Mouse (Mus musculus): ENCODE results near the gene Chrng. TPM values are rescaled to one million over a fixed set of nuclear protein-coding genes. Genes with fewer than 3 reads are reported as not detected.

The Chrng gene
- polyA plus RNA-seq, 1 experiment from 2014 or later, result not detected

DNA sequence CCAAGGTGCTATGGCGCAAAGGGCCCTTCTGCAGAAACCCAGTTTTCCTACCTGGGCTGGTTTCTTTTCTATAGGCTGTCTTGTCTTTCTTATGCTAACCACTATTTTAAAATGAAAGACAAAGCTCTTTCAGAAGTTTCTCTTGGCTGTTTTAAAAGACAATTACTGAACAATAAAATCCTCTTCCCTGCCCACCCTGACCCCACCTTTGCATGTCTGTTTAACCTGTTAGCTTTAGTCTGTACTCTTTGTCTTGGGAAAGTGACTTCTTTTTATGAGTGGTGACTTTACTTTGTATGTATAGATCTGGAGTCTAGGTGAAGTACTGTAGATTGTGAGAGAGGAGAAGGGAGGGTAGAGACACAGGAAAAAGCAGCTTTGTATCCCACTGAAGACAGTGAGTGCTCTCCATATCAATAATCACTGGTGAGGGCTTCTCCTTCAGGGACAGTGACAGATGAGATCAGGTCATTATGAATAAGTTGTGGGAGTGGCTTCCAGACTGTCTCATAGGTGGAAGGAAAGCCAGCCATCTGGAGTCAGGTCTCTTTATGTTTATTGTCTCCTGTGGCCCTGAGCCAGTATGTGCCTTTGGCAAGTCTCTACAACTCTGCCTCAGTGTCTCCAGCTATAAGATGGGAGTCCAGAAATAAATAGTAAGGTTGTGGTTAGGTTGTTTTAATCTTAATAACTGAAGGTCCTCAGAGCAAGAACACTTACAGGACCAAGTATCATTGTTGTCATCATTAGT is 22.1 kb downstream of the Chrng start:
- no peak for ATAC-seq (replicated peaks; ENCODE audit: low FRiP score, low TSS enrichment, low read depth)
- Histone ChIP-seq H3K4me2 (ENCODE audit: low read length) (no peak overlapping the region), H3K27me3 (replicated peaks; ENCODE audit: control insufficient read depth, insufficient read depth, low read length) (no peaks in the 10 kb centered on the region), H3K4me3 (ENCODE audit: low read depth, low read length) (no peak overlapping the region), H3K27ac (ENCODE audit: low read depth) (no peak overlapping the region), H3K36me3 (ENCODE audit: control insufficient read depth, insufficient read depth, low read length) (peaks cover 96% of the 10 kb centered on the region), H3K9me3 (ENCODE audit: control insufficient read depth, low read length) (no peaks in the 10 kb centered on the region), H3K4me1 (replicated peaks; ENCODE audit: control insufficient read depth, insufficient read depth, low read length) (no peaks in the 10 kb centered on the region), H3K9ac (ENCODE audit: low read length) (no peak overlapping the region)
- WGBS, result 100% methylated on average over 1 of the region's 1 CpGs
- no peak for DNase-seq (ENCODE audit: low spot score)

DNA sequence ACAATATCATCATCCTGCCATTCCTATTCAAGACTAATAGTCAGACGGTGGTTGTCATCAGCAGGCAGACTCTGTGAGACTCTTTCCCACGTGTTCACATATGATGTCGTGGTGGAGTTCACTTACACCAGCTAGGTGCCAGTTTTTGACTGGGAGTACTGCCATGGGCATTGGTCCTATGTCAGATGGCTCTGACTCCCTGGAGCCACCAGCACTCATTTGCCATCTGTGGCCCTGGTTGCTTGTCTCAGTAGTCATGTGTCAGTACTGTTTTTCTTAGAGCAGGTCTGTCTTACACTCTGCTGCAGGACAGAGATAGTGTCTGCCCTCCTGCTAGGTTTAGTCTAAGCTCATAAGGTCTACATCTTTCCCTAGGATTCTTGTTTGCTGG is 22.7 kb downstream of the Chrng start:
- no peak for DNase-seq (ENCODE audit: low spot score)
- 88% methylated on average over 3 of the region's 3 CpGs for WGBS

DNA sequence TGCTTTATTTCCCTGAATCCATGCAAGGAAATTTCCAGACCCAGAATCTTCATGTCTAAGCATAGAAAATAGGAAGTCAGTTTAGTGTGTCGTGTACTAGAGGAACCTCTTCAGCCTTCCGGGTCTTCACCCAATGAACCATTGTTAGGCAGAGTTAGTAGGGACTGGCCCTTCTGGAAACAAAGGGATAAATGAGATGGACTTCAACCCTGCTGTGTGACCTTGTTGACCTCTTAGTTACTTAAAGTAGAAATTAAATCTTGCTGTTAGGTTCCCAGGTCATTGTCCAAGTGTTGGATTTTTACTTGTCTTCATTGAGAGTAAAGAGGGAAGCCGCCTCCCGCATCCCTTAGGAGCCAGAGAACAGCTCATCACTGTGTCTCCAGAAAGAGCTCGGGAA is 26.1 kb downstream of the Chrng start:
- Histone ChIP-seq H3K36me3 (ENCODE audit: control insufficient read depth, insufficient read depth, low read length) (peaks cover 82% of the 10 kb centered on the region), H3K27ac (ENCODE audit: low read depth) (no peak overlapping the region), H3K9ac (ENCODE audit: low read length) (no peak overlapping the region), H3K4me2 (ENCODE audit: low read length) (no peak overlapping the region), H3K4me1 (replicated peaks; ENCODE audit: control insufficient read depth, insufficient read depth, low read length) (no peaks in the 10 kb centered on the region), H3K4me3 (ENCODE audit: low read depth, low read length) (no peak overlapping the region), H3K9me3 (ENCODE audit: control insufficient read depth, low read length) (no peaks in the 10 kb centered on the region), H3K27me3 (replicated peaks; ENCODE audit: control insufficient read depth, insufficient read depth, low read length) (no peaks in the 10 kb centered on the region)
- no peak for DNase-seq (ENCODE audit: low spot score)
- ATAC-seq (replicated peaks; ENCODE audit: low FRiP score, low TSS enrichment, low read depth), result no peak
- 91% methylated on average over 5 of the region's 5 CpGs for WGBS

More for the DNA sequence above, 22.7 kb downstream of the Chrng start:
- Histone ChIP-seq H3K27me3 (replicated peaks; ENCODE audit: control insufficient read depth, insufficient read depth, low read length) (no peaks in the 10 kb centered on the region), H3K27ac (ENCODE audit: low read depth) (no peak overlapping the region), H3K4me2 (ENCODE audit: low read length) (no peak overlapping the region), H3K4me1 (replicated peaks; ENCODE audit: control insufficient read depth, insufficient read depth, low read length) (no peaks in the 10 kb centered on the region), H3K36me3 (ENCODE audit: control insufficient read depth, insufficient read depth, low read length) (peaks cover 92% of the 10 kb centered on the region), H3K9ac (ENCODE audit: low read length) (no peak overlapping the region), H3K9me3 (ENCODE audit: control insufficient read depth, low read length) (no peaks in the 10 kb centered on the region), H3K4me3 (ENCODE audit: low read depth, low read length) (no peak overlapping the region)
- ATAC-seq (replicated peaks; ENCODE audit: low FRiP score, low TSS enrichment, low read depth), result no peak

DNA sequence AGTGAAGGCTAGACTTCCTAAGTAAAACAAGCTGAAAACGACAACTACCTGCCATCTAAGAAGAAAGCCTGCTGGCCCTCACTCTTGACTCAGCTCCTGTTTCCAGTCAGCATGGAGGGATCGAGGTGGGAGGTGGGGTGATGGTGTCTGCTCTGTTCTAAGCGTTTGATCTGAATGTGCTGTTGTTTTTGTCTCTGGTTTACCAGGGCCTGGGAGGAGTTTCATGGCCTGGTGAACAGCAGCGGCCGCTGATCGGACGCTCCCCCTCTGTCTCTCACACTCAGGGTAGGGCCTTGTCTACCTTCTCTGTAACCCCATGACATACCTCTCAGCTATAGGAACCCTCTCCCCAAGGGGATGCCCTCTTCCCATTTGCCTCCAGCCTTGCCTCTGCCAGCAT is 27.7 kb downstream of the Chrng start:
- no peak overlapping the region for H3K27ac ChIP-seq (ENCODE audit: low read depth)
- ATAC-seq (replicated peaks; ENCODE audit: low FRiP score, low TSS enrichment, low read depth) (no peak), DNase-seq (ENCODE audit: low spot score) (no peak)
- H3K4me3 ChIP-seq (ENCODE audit: low read depth, low read length), result no peak overlapping the region
- no peaks in the 10 kb centered on the region for H3K27me3 ChIP-seq (replicated peaks; ENCODE audit: control insufficient read depth, insufficient read depth, low read length)
- H3K36me3 ChIP-seq (ENCODE audit: control insufficient read depth, insufficient read depth, low read length), result peaks cover 77% of the 10 kb centered on the region
- WGBS, result 74% methylated on average over 7 of the region's 7 CpGs
- H3K9ac ChIP-seq (ENCODE audit: low read length), result no peak overlapping the region
- H3K4me2 ChIP-seq (ENCODE audit: low read length), result no peak overlapping the region
- H3K4me1 ChIP-seq (replicated peaks; ENCODE audit: control insufficient read depth, insufficient read depth, low read length), result no peaks in the 10 kb centered on the region
- no peaks in the 10 kb centered on the region for H3K9me3 ChIP-seq (ENCODE audit: control insufficient read depth, low read length)

DNA sequence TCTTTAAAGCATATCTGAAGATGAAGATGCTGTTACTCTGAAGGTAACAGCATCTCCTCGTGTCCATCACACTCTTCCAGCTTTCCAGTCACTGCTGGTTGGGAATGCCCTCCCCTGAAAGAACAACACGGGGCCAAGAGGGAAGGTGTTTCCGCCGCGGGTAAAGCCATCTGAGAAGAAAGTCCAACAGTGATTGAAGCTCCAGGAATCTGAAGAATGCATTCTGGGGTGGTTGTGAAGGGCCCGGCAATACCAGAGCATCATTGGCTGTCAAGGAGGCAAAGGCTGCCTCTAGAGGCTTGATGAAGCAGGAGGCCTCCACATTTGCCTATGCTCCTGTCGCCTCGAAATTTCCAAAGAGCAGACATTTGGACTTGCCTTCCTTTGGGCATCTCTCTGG is 34.6 kb downstream of the Chrng start:
- H3K9me3 ChIP-seq (ENCODE audit: control insufficient read depth, low read length), result no peaks in the 10 kb centered on the region
- H3K27me3 ChIP-seq (replicated peaks; ENCODE audit: control insufficient read depth, insufficient read depth, low read length), result no peaks in the 10 kb centered on the region
- no peaks in the 10 kb centered on the region for H3K4me1 ChIP-seq (replicated peaks; ENCODE audit: control insufficient read depth, insufficient read depth, low read length)
- H3K4me2 ChIP-seq (ENCODE audit: low read length), result no peak overlapping the region
- no peak overlapping the region for H3K27ac ChIP-seq (ENCODE audit: low read depth)
- no peak overlapping the region for H3K4me3 ChIP-seq (ENCODE audit: low read depth, low read length)
- DNase-seq (ENCODE audit: low spot score) (no peak), ATAC-seq (replicated peaks; ENCODE audit: low FRiP score, low TSS enrichment, low read depth) (no peak)
- peaks cover 34% of the 10 kb centered on the region for H3K36me3 ChIP-seq (ENCODE audit: control insufficient read depth, insufficient read depth, low read length)
- no peak overlapping the region for H3K9ac ChIP-seq (ENCODE audit: low read length)
- 54% methylated on average over 8 of the region's 8 CpGs for WGBS

DNA sequence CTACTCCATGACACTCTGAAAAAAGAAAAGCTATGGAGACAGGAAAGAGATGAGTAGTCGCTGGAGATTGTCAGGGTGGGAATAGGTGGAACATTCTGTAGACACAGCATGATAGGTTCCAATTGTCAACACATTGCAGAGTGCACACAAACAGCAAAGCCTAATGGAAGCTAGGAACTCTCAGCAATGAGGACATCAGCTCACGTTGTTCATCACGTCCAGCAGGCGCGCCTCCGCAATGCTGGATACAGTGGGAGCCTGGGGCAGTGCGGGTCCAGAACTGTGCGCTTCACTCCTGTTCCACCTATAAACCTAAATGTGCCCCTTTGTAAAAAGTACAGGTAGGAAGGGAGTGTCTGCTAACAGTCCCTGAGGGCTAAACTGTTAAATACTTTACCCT is 38.6 kb downstream of the Chrng start:
- Histone ChIP-seq H3K4me1 (replicated peaks; ENCODE audit: control insufficient read depth, insufficient read depth, low read length) (no peaks in the 10 kb centered on the region), H3K4me3 (ENCODE audit: low read depth, low read length) (no peak overlapping the region), H3K9me3 (ENCODE audit: control insufficient read depth, low read length) (no peaks in the 10 kb centered on the region), H3K4me2 (ENCODE audit: low read length) (no peak overlapping the region), H3K36me3 (ENCODE audit: control insufficient read depth, insufficient read depth, low read length) (peaks cover 9% of the 10 kb centered on the region; the same call in 1 of the 2 replicates), H3K27ac (ENCODE audit: low read depth) (no peak overlapping the region), H3K9ac (ENCODE audit: low read length) (no peak overlapping the region), H3K27me3 (replicated peaks; ENCODE audit: control insufficient read depth, insufficient read depth, low read length) (no peaks in the 10 kb centered on the region)
- no peak for DNase-seq (ENCODE audit: low spot score)
- ATAC-seq (replicated peaks; ENCODE audit: low FRiP score, low TSS enrichment, low read depth), result no peak
- 93% methylated on average over 8 of the region's 8 CpGs for WGBS

DNA sequence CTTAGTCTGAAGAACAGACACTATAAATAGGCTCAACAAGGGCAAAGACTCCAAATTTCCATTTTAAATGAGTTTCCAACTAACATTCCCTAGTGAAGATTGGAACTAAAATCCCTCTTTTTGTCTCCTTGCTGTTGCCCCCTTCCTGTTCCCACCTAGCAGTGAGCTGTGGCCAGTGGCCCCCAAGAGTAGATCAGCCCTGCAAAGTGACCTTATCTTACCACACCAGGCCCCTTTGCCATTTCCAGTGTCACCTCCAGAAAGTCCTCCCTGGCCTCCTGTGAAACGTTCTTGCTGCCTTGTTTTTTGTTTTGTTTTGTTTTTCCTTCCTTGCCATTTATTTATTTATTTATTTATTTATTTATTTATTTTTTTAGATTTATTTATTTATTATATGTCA is 41.0 kb downstream of the Chrng start:
- Histone ChIP-seq H3K9me3 (ENCODE audit: control insufficient read depth, low read length) (no peaks in the 10 kb centered on the region), H3K9ac (ENCODE audit: low read length) (no peak overlapping the region), H3K36me3 (ENCODE audit: control insufficient read depth, insufficient read depth, low read length) (no peaks in the 10 kb centered on the region), H3K4me3 (ENCODE audit: low read depth, low read length) (no peak overlapping the region), H3K4me2 (ENCODE audit: low read length) (no peak overlapping the region), H3K27ac (ENCODE audit: low read depth) (no peak overlapping the region), H3K27me3 (replicated peaks; ENCODE audit: control insufficient read depth, insufficient read depth, low read length) (no peaks in the 10 kb centered on the region), H3K4me1 (replicated peaks; ENCODE audit: control insufficient read depth, insufficient read depth, low read length) (no peaks in the 10 kb centered on the region)
- DNase-seq (ENCODE audit: low spot score) (no peak), ATAC-seq (replicated peaks; ENCODE audit: low FRiP score, low TSS enrichment, low read depth) (no peak)
- 32% methylated on average over 1 of the region's 1 CpGs for WGBS

DNA sequence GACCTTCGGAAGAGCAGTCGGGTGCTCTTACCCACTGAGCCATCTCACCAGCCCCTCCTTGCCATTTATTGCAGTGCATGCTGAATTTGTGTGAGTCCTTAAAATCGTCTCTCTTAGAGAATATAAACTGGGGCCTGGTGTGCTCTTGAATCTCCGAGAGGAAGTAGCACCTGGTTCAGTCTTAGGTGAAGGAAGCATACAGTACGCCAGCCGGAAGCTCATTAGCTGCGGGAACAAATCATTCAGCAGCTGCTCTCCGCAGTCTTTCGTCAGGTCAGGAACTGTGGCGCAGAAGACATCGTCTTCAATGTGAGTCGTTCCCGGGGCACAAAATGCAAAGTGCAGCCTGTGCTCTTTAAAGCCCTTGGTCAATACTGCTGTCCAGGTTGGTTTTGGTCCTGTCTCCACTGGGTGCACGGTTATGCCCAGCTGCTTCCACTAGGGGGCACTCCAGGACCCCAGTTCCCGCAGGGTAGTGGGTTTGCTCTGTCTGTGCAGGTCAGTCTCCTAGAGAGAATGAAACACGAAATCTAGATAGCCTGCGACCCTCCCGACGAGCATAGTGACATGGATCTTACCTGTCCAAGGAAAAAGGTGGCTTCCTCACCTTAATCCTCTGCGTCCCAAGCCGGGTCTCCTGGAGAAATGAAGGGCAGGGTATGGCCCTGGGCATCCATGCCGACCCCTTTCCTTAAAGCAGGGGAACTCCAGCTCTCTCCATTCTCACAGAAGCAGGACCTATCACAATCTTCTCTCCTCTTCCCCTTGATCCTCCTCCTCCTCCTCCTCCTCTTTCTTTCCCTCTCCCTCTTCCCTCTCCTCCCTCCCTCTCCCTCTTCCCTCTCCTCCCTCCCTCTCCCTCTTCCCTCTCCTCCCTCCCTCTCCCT is 41.7 kb downstream of the Chrng start:
- Histone ChIP-seq H3K36me3 (ENCODE audit: control insufficient read depth, insufficient read depth, low read length) (no peaks in the 10 kb centered on the region), H3K9me3 (ENCODE audit: control insufficient read depth, low read length) (no peaks in the 10 kb centered on the region), H3K4me1 (replicated peaks; ENCODE audit: control insufficient read depth, insufficient read depth, low read length) (no peaks in the 10 kb centered on the region), H3K27ac (ENCODE audit: low read depth) (no peak overlapping the region), H3K9ac (ENCODE audit: low read length) (no peak overlapping the region), H3K27me3 (replicated peaks; ENCODE audit: control insufficient read depth, insufficient read depth, low read length) (no peaks in the 10 kb centered on the region), H3K4me3 (ENCODE audit: low read depth, low read length) (no peak overlapping the region), H3K4me2 (ENCODE audit: low read length) (peak overlapping the region; percentile 20; the same call in 1 of the 2 replicates)
- 25% methylated on average over 22 of the region's 22 CpGs for WGBS
- peak; percentile 97 for DNase-seq (ENCODE audit: low spot score)
- ATAC-seq (replicated peaks; ENCODE audit: low FRiP score, low TSS enrichment, low read depth), result peak; percentile 70; the same call in 1 of the 2 replicates

Measured in intestine, embryonic 14.5 days (tissue).